Mouse (Mus musculus) kidney, postnatal 36 days (tissue): ENCODE measurements around the gene Ly9.

Experiments used
- DNase-seq, 2 experiments: peaks; one replicate each; pipeline ENCODE4 v3.0.0; 2021 to 2022; ENCODE audit warnings: mixed read lengths in 2 of 2

The Ly9 gene

GRCm38 (mm10) chr1:171607176-171607575 lies at the start of gene Ly9:
Gene Ly9 (minus strand): TSS chr1:171607410.
- no peak for DNase-seq

DNA sequence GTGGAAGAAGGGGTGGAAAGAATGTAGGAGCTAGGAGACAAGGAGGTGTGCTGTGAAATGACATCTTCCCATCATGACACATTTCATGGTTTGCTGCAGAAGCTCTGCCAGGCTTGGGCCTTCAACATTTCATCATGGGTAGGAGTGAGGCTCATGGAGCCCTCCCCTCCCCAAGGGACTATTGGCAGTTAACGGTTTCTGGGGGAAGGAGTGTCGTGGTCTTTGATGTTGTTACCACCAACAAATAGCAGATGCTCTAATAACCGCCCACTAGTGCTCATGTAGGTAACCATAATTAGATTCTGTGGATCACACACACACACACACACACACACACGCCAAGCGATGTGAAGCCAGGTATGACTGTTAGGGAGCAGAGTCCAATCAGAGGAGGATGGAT lies 45.5 kb upstream of the Ly9 start, which contains the start of gene Slamf7:
Gene Slamf7 (minus strand): TSS at position 302 of the 400 bp plus-strand sequence.
- DNase-seq = no peak

DNA sequence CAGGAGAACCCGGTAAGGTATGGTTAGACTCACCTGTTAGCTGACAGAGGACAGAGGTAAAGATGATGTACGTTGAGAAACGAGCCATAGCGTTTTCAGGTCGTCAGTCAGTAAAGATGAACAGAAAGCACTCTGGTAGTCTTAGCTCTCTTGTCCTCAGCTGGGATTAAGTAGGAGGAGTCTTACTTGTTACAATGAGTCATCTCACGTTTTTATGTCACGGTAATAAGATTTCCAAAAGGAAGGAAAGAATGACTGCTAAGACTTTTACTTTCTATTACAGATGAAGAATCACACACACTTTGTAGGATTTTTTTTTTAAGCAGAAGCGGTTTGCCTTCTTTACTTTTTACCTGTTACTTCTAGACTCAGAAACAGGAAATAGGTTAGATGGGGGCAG lies 41.6 kb upstream of the Ly9 start:
- DNase-seq = no peak

- DNase-seq = no peak
Measured at GRCm38 (mm10) chr1:171647716-171648115, 40.5 kb upstream of the Ly9 start.

DNA sequence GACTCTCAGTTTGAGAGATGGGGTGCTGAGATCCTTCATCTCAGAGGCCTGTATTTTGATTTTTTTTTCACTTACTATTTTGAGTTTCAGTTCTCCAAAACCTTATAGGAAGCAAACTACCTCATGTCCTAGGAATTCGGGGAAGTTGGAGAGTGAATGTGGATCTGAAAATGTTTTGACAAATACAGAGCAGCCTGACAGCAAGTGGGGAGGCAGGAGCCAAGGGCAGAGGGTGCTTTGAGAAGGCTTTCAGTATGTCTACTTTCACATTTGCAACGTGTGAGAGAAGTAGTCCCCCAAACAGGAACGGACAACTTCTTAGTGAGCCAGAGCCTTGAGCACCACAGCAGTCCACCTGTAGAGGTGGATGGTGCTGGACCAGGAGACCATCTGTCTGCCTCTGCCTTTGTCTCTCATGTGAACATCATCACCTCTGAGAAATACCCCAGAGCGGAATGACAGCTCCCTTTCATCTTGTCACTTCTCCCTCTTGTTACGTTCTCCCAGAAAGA lies 39.3 kb upstream of the Ly9 start:
- DNase-seq = no peak

- DNase-seq = no peak
Measured at GRCm38 (mm10) chr1:171643612-171644011, 36.4 kb upstream of the Ly9 start.

GRCm38 (mm10) chr1:171640796-171641195 lies 33.6 kb upstream of the Ly9 start:
- no peak for DNase-seq

GRCm38 (mm10) chr1:171638686-171639085 lies 31.5 kb upstream of the Ly9 start:
- DNase-seq = no peak

DNA sequence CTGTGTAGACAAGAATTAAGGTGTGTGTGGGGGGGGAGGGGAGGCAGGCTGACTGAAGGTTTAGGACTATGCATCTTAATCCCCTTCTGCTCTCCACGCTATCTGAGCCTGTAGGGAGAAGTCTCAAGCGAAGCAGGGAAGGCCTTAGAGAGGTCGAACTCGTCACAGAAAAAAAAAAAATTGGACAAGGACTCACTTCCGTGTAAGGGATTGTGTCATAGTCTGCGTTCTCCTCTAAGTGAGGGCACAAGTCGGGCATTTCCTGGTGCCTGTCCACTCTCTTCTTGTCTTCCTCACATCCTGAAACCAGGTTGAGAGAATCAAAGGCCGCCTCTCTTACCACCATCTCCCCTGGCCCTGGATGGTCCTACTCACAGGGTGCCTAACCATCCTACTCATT lies 29.9 kb upstream of the Ly9 start:
- no peak for DNase-seq

- no peak for DNase-seq
Measured at GRCm38 (mm10) chr1:171635696-171636095, 28.5 kb upstream of the Ly9 start.

GRCm38 (mm10) chr1:171631447-171631846 lies 24.2 kb upstream of the Ly9 start:
- peak in 1 of 2 experiments; percentile 5 for DNase-seq

GRCm38 (mm10) chr1:171630912-171631311 lies 23.7 kb upstream of the Ly9 start:
- DNase-seq = no peak

DNA sequence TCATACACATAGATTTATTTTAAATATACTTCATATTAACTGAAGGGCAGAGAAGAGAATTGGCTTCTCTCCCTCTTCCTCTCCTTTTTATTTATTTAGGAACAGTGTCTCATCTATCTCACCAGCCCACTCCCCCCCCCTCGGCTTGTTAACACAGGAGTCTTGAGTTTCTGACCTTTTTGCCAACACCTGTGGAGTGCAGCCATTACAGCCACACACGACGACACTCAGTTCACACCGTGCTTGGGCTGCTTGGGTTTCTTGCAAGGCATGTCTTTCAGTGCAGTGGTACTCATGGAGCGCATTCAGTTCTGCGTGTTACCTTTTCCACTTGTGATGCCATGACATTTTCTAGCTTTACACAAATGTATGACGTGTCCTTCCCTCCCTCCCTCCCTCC lies 22.8 kb upstream of the Ly9 start:
- DNase-seq = no peak

DNA sequence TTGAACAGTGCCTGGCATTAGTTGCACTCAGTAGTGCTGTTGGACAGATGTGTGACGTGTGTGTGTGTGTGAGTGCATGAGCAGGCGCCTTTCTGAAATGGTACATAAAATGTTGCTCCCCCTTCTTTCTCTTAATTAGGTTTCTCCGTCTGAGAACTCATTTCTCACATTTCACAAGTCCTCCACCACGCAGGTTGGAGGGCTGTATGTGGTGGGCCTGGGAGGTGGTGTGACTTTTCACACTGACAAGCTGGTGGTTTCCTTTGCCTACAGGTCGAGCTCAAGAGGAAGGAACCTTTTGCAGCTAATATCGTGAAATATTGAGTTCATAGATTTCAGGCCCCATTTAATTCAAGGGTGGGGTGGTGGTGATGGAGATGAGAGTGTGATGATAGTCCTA lies 22.0 kb upstream of the Ly9 start:
- no peak for DNase-seq

DNA sequence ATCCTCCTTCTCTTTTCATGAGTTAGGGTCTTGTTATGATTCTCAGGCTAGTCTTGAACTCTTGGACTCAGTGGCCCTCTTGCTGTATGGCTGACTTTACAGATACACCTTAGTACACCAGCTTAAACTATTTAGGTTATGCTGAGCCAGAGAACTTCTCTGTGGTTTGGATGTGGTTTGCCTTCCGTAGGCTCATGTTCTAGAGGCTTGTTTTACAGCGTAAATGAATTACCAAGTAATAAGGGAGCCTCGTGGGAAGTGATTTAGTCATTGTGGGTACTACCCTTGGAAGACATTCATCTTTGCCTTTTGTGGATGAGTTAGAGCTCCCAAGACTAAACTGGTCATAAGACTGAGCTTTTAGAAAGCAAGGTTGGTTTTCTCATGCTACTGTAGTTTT lies 20.6 kb upstream of the Ly9 start:
- no peak for DNase-seq

DNA sequence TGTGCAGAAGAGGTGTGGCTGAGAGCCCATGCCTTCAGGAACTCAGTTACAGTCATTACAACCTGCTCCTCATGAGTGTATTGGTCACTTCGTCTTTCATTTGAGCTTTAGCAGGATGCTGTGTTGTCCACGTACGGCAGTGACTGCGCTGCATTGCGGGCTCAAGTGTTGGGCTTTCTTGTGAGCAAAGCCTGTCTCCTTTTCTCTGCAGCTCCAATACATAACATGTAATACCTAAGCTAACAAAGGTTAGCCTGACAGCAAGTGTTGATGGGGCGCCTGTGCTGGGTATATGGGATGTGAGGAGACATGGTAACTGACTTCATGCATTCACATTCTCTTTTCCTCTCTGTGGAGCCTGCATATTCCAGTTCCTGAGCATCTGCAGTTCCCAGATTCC lies 12.9 kb upstream of the Ly9 start:
- DNase-seq = no peak

- no peak for DNase-seq
Measured at GRCm38 (mm10) chr1:171619645-171620044, 12.4 kb upstream of the Ly9 start.

DNA sequence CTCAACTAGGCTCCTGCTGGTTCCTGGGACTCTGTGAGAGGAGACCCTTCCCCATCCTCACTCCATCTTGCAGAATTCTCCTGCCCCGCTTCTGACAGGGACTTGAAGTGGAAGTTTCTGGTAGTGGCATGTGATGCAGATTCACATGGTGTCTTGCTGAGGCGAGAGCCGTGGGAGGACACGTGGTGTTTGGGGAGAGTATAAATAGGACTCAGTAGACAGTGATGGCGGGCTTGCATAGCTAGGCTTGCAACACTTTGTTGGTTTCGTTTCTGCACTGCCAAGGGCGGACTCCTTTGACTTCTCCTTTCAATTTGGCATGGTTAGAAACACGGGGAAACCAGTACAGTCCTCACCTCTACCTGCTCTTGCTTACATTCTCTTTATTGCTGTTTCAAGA lies 11.8 kb upstream of the Ly9 start:
- DNase-seq = peak in 1 of 2 experiments; percentile 6

DNA sequence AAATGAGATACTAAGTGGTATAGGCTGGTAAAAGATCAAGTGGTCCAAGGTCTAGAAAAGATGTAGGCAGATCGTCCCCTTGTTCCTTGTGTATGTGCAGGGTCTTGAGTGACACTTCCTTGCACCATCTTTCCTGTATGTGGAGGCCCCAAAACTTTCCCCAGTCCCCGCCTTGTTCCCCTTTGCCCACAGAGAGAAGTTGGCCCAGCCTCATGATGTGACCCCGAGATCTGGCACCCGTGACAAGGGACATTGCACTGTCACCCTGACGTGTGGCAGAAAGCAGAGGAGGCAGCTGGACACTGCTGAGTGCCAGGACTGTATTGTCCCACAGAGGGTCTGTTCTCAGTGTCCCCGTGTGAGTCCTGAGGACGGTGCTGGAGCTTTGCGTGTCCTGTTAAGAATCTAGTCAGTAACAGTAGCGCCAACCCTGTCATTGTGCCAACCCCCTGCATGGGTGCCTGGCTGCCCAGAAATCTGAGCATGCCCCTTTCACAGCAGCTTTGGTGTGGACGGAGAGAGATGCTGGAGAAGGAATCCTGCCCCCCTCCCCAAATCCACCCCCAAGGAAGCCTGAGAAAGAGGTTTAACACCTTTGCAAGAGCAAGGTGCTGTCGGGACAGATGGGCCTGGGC lies 9.8 kb upstream of the Ly9 start:
- DNase-seq = no peak

- DNase-seq = no peak
Measured at GRCm38 (mm10) chr1:171613962-171614361, 6.8 kb upstream of the Ly9 start.

GRCm38 (mm10) chr1:171610781-171611180 lies 3.6 kb upstream of the Ly9 start:
- peak in 1 of 2 experiments; percentile 32 for DNase-seq

DNA sequence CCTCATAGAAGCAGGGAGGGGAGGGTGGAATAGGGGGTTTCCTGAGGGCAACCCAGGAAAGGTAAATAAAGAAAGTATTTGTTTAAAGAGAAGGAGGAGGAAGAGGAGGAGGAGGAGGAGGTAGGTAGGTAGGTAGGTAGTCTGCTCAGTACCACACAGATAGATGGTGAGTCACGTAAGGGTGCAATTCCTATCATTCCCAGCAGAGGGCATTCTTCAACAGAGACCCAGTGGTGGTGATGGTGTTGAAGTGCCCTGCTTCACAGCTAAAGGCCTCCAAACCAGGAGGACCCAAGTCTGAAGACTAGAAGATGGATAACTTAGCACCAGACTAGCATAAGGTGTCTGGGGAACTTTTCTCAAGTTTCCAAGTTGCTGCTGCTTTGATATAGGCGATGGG lies 2.8 kb upstream of the Ly9 start:
- DNase-seq = no peak

GRCm38 (mm10) chr1:171606656-171607055 lies 554 bp downstream of the Ly9 start:
- DNase-seq = no peak

DNA sequence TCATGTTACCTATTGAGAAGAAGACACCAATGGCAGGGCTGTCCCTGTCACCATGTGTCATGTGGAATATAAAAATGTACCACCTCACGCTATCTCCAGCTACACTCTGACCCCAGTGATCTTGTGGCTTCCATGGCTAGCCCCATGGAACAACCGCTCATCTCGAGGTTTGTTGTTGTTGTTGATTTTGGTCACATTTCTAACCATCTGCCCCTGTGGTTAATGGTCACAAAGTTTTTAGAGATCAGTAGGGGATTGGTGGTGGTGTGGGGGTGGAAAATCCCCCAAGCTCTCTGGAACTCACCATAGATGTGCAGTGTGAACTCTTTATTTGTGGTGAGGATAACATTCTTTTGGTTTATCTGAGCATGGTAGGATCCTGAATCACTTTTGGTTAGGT lies 2.5 kb downstream of the Ly9 start:
- DNase-seq = no peak

- DNase-seq = no peak
Measured at GRCm38 (mm10) chr1:171584584-171584983, 22.6 kb downstream of the Ly9 start.
